Mouse (Mus musculus): ENCODE results near the gene Man1c1.

GRCm38 (mm10) chr4:134553631-134554030, 150.5 kb downstream of the Man1c1 start:
- no peak for TF ChIP-seq CTCF (IDR thresholded peaks at IDR 0.05; ENCODE audit: extremely low read depth, insufficient read depth, insufficient read length, insufficient replicate concordance)
- TF ChIP-seq POLR2A (IDR thresholded peaks at IDR 0.05; ENCODE audit: low read depth, low read length) = no peak

Data from spleen, adult 2 months (tissue).